Mouse (Mus musculus) brain, embryonic 18.5 days (tissue): ENCODE results near the gene Gm614.

Source experiments
- DNase-seq: peaks from one replicate; pipeline ENCODE4 v3.0.0-alpha.2; 2012; ENCODE audit warnings: low read depth, low spot score

The Gm614 gene

DNA sequence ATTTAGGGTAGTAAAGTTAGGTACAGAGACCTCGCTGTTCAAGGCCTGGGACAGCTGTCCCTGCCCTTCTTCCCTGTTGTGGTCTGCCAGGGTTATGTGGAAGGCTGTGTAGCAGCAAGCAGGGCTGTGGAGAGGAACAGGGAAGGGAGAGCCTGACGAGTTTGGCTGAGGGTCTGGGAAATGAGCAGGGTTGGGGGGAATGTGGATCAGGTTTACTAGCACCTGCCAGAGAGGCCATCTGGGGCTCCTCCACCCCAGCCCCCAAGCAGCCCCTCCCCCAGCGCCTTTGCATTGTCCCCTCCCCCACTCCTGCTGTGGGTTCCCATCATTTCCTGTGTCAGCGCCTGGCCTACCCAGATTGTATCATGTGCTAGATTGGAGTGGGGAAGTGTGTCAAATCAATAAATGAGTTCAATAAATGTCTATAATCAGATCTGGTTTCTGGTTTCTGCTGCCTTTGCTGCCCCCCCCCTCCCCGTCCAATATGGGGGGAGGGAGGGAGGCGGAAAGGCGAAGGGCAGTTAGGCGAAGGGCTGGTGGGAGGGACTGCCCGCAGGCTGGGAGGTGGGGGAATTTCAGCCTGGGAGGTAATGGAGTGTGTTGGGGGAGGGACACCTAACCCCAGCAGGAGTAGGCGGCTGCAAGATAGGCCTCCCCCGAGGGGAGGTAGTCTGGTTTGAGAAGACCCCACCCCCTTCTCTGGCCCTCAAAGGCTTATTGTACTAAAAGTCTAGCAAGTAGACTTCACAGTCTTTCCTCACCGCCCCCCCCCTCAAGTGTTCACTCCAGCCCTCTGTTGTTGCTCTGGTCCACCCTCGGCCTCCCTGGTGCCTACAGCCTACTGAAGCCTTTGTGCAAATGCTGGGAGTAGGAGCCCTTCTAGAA lies 3.1 kb downstream of the Gm614 start:
- no peak for DNase-seq

DNA sequence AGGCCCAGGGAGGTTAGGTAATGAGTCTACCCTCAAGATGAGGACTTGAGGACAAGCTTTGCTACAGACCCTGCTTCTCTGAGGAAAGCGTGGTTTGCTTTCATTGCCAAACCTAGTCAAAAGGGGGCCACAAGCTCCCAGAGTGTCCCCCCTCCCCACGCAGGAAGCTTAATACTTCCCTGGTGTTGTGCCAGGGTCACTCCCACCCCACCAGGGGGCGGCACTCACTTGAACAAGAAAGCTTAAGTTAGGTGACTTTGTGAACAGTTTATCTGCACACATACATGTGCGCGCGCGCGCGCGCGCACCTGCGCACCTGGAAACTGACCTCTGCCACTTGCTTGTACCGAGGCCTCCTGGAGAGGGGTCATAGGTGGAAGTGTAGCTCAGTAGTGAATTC lies 7.2 kb downstream of the Gm614 start:
- no peak for DNase-seq

DNA sequence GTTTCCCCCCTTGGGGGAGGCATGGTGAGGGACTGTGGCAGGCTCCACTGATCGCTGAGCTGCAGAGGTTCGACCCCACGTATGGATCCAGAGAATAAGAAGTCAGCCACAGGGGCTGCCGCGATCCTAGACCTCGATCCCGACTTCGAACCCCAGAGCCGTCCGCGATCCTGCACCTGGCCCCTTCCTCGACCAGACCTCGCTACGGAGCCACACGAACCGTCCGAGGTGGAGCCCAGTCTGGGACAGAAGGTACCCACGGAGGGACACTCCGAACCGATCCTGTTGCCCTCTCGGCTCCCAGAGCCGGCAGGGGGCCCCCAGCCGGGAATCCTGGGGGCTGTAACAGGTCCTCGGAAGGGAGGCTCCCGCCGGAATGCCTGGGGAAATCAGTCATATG lies 9.1 kb downstream of the Gm614 start:
- no peak for DNase-seq

DNA sequence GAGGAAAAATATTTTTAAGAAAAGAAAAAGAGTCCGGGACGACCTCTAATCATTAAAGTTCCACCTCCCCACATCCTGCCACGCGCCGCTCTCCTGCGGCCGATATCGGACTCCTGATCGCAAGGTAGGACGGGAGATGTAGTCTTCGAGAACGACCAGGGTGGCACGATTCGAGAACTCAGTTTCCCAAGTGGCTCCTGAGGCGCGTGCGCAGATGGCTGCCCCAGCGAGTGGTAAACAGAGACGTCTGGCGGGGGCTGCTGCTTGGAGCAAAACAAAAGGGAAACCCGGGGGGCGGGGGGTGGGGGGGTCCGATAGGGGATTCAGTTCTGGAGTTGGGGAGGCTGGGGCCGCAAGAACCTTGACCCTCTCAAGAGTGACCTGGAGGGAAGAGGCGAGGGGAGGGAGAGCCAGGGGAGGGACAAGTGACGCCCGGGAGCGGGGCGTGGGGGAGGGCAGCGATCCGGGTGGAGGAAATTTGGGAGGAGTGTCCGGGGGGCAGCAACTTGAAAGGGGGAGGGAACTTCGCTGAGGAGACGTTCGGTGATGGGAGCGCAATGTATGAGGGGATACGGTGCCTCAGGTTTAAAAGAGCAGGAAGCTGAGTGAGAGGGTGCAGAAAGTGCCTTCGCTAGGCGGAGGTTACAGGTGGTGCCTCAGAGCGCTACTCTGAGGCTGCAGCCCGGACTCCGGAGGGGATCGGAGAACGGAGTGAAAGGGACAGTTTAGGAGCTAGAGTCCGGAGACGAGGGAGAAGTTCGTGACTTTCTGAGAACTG lies 9.7 kb downstream of the Gm614 start, which contains the start of gene Foxo4:
TSS of gene Foxo4 (plus strand) at position 577 of the 778 bp plus-strand sequence.
- DNase-seq: peak; percentile 77

DNA sequence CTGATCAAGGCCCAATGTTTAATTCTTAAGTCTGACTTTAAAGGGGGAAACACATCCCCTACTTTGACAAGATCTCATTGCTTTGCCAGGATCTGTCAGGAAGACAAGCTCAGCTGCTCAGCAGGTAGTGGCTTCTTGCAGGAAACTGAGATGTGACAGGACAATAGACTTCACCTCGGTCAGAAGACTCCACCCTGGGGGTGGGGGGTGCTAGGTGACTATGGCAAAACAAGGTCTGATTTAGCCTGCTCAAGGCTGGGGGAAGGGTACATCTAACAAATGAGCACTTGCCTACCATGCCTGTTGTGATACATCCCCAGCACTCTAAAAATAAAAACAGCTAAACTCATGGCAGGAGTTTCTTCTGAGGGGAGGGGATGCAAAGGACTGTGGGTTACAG lies 18.8 kb downstream of the Gm614 start:
- DNase-seq: no peak

DNA sequence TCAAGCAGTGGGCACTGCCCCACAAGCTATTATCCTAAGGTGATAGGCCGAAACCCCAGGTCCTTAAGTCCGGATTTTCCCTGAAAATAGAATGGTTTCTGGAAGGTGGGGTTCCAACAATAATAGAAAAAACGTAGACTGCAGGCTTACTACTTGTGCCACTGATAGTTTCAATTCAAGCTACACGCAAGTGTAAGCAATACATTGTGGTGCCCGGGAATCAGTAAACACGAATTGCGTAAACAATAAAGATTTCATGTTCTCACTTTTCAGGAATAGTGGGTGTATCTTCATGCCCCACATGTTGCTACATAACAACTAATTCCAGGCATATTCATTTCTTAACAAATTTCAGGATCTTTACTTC lies 41.0 kb downstream of the Gm614 start:
- no peak for DNase-seq

DNA sequence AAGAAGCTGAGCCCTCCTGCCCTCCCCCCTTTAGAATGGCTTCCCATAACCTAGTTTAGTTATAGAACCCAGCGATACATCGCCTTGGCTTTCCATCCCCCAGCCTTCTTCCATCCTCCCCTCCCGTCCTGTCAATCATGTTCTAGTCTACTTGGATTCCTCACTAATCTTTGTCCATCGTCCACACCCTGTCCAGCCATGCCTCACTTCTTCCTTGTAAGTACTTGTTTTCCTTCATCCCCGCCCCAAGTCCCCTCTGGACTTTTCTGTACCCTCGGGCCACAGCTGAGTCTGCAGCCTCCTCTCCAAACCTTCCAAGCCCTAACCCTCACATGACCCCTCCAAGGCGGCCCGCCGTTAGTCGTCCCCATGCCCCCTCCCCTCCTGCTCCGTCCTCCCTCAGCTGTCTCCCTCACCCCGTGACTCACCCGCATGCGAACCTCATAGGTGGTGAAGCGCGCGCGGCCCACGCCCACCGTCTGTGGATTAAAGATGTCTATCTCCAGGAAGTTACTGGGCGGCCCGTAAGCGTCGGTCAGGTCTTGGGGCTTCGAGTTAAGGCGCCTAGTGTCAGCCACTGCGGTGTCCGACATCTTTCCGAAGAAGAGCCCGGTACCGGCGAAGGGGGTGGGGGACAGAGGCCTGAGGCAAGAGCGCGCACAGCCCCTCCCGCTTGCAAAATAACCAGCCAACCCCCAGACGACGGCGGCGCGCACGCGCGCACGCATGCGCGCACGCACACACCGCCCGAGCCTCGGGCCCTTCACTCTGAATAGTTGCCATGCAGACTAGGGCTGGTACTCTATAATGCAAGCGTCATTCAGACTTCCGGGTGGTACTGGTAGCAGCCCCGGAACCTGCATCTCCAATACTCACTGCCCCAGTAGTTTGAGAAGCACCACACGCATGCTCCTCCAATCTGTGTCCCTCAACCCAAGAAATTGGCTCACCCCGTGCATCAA lies 41.7 kb downstream of the Gm614 start, which contains the start of gene Snx12:
TSS of gene Snx12 (minus strand) at position 730 of the 962 bp plus-strand sequence.
- DNase-seq: peak; percentile 83
